Mouse (Mus musculus) ES-E14 (cell line): Measurements from ENCODE around the gene Mrpl23. TPM values are rescaled to one million over a fixed set of nuclear protein-coding genes. Genes with fewer than 3 reads are reported as not detected.

Experiments
- DNase-seq: peaks from one replicate; pipeline ENCODE4 v3.0.0-alpha.2; 2013; ENCODE audit warnings: low read depth, low spot score
- H3K27ac ChIP-seq: 2 replicates; pipeline ENCODE4 v1.5.1; 2012; ENCODE audit warnings: low read depth, mild to moderate bottlenecking, low read length, moderate library complexity, mixed read lengths; ENCODE audit not compliant: poor library complexity, insufficient read depth, severe bottlenecking
- H3K36me3 ChIP-seq: 2 replicates; pipeline ENCODE4 v1.6.1; 2012; ENCODE audit warnings: mild to moderate bottlenecking, low read length, moderate library complexity, mixed read lengths; ENCODE audit not compliant: control insufficient read depth, poor library complexity, insufficient read depth, severe bottlenecking
- H3K4me1 ChIP-seq, 2 experiments: fragments of 150-350 bp in 1 of 2; sonication (generic) in 1 of 2; 2 replicates each; pipeline ENCODE4 v1.6.1; 2012; ENCODE audit warnings: low read length in 2 of 2, mild to moderate bottlenecking in 1 of 2, mixed read lengths in 1 of 2; ENCODE audit not compliant: control insufficient read depth in 2 of 2, insufficient read depth in 2 of 2, poor library complexity in 1 of 2
- H3K4me3 ChIP-seq, 2 experiments: fragments of 150-350 bp in 1 of 2; sonication (generic) in 1 of 2; 2 replicates each; pipeline ENCODE4 v1.5.1; 2012; ENCODE audit warnings: low read length in 2 of 2, low read depth in 1 of 2, mild to moderate bottlenecking in 1 of 2, mixed read lengths in 1 of 2; ENCODE audit not compliant: insufficient read depth in 1 of 2, poor library complexity in 1 of 2, severe bottlenecking in 1 of 2
- H3K9ac ChIP-seq: 2 replicates; pipeline ENCODE4 v1.6.1; 2012; ENCODE audit warnings: low read depth, mild to moderate bottlenecking, low read length, mixed read lengths; ENCODE audit not compliant: poor library complexity, insufficient read depth, severe bottlenecking
- H3K9me3 ChIP-seq: fragments of 150-350 bp; sonication (generic); 2 replicates; pipeline ENCODE4 v1.6.1; 2012; ENCODE audit warnings: low read depth, mild to moderate bottlenecking, low read length; ENCODE audit not compliant: control insufficient read depth, insufficient read depth
- CHD2 ChIP-seq: IDR thresholded peaks from 2 replicates; pipeline ENCODE4 v1.6.1; 2014; ENCODE audit warnings: mild to moderate bottlenecking, low read depth, low read length, inconsistent platforms
- HCFC1 ChIP-seq: IDR thresholded peaks from 2 replicates; pipeline ENCODE4 v1.6.1; 2012; ENCODE audit warnings: low read length, inconsistent platforms, borderline replicate concordance; ENCODE audit not compliant: insufficient read depth
- MAFK ChIP-seq: IDR thresholded peaks from 2 replicates; pipeline ENCODE4 v1.6.1; 2014; ENCODE audit warnings: mild to moderate bottlenecking, low read depth, low read length, inconsistent platforms; ENCODE audit not compliant: insufficient read depth
- ZC3H11A ChIP-seq: IDR thresholded peaks from 2 replicates; pipeline ENCODE4 v1.6.1; 2012; ENCODE audit warnings: low read depth, mild to moderate bottlenecking, inconsistent platforms, low read length, borderline replicate concordance
- ZNF384 ChIP-seq: IDR thresholded peaks from 2 replicates; pipeline ENCODE4 v1.6.1; 2012; ENCODE audit warnings: low read depth, low read length, inconsistent platforms
- in situ Hi-C, 2 experiments: fragments of 600-800 bp; cut with MboI; formaldehyde crosslinking; loops; one replicate each; pipeline ENCODE4 v1.15.1; 2025; ENCODE audit warnings: low sequenced_read_pairs in 2 of 2, inconsistent platforms in 1 of 2; ENCODE audit not compliant: unreplicated experiment in 2 of 2
- total RNA-seq: library from RNA; depleted of rRNA; stranded (reverse); fragments of 300-350 nt; gene quantifications from 2 replicates; pipeline ENCODE4 v1.2.3, GENCODE M21; 2012

Mrpl23 gene
- total RNA-seq, 1 experiment, result 49.1 TPM

GRCm38 (mm10) chr7:142572992-142573391, 40.5 kb downstream of the Mrpl23 start:
- no peak for TF ChIP-seq HCFC1
- H3K9me3 ChIP-seq, result no peaks in the 10 kb centered on the region
- DNase-seq, result no peak
- no peak overlapping the region for H3K4me3 ChIP-seq
- no peak overlapping the region for H3K9ac ChIP-seq
- H3K4me1 ChIP-seq, result peaks cover 0 to 2% of the 10 kb centered on the region in 2 experiments; a peak in 1 of 4 replicates
- no peaks in the 10 kb centered on the region for H3K36me3 ChIP-seq
- in situ Hi-C loops, result no loop called here
- no peak overlapping the region for H3K27ac ChIP-seq

- H3K9ac ChIP-seq, result no peak overlapping the region
- no peak overlapping the region for H3K4me3 ChIP-seq
- no peaks in the 10 kb centered on the region; the same call in 1 of the 2 replicates for H3K36me3 ChIP-seq
- no peak for DNase-seq
- in situ Hi-C loops, result no loop called here
- no peak for TF ChIP-seq ZNF384
- TF ChIP-seq CHD2, result no peak
- no peaks in the 10 kb centered on the region for H3K9me3 ChIP-seq
- no peak overlapping the region for H3K27ac ChIP-seq
- H3K4me1 ChIP-seq, result peaks cover 0 to 2% of the 10 kb centered on the region in 2 experiments; a peak in 1 of 4 replicates
Measured at GRCm38 (mm10) chr7:142574155-142574660, 41.7 kb downstream of the Mrpl23 start.

- no peak overlapping the region for H3K9ac ChIP-seq
- no peak overlapping the region for H3K27ac ChIP-seq
- H3K4me1 ChIP-seq, result peaks cover 0 to 2% of the 10 kb centered on the region in 2 experiments; a peak in 1 of 4 replicates
- no peaks in the 10 kb centered on the region for H3K9me3 ChIP-seq
- no peak for DNase-seq
- in situ Hi-C loops, result no loop called here
- H3K36me3 ChIP-seq, result no peaks in the 10 kb centered on the region; the same call in 1 of the 2 replicates
- H3K4me3 ChIP-seq, result no peak overlapping the region
- no peak for TF ChIP-seq ZNF384
- no peak for TF ChIP-seq HCFC1
- TF ChIP-seq MAFK, result no peak
- TF ChIP-seq ZC3H11A, result no peak
- TF ChIP-seq CHD2, result no peak
Measured at GRCm38 (mm10) chr7:142574826-142575351, 42.4 kb downstream of the Mrpl23 start.

- H3K4me1 ChIP-seq, result peaks cover 0 to 2% of the 10 kb centered on the region in 2 experiments; a peak in 1 of 4 replicates
- no peak for DNase-seq
- no peaks in the 10 kb centered on the region; the same call in 1 of the 2 replicates for H3K36me3 ChIP-seq
- H3K27ac ChIP-seq, result no peak overlapping the region
- no peak overlapping the region for H3K4me3 ChIP-seq
- H3K9me3 ChIP-seq, result 0 out of 2 replicates have a peak, but pooled peaks cover 2% of the 10 kb centered on the region
- TF ChIP-seq MAFK, result no peak
- TF ChIP-seq ZC3H11A, result no peak
- no peak for TF ChIP-seq ZNF384
- no peak for TF ChIP-seq CHD2
- TF ChIP-seq HCFC1, result no peak
- in situ Hi-C loops, result no loop called here
- no peak overlapping the region for H3K9ac ChIP-seq
Measured at GRCm38 (mm10) chr7:142575491-142575890, 43.0 kb downstream of the Mrpl23 start.

- H3K4me1 ChIP-seq, result peaks cover 0 to 2% of the 10 kb centered on the region in 2 experiments; a peak in 1 of 4 replicates
- H3K9ac ChIP-seq, result no peak overlapping the region
- no peaks in the 10 kb centered on the region; the same call in 1 of the 2 replicates for H3K36me3 ChIP-seq
- no peak overlapping the region for H3K27ac ChIP-seq
- no peak overlapping the region for H3K4me3 ChIP-seq
- in situ Hi-C loops, result no loop called here
- no peak for TF ChIP-seq CHD2
- no peak for TF ChIP-seq ZC3H11A
- no peak for TF ChIP-seq HCFC1
- TF ChIP-seq ZNF384, result no peak
- no peak for TF ChIP-seq MAFK
- H3K9me3 ChIP-seq, result 0 out of 2 replicates have a peak, but pooled peaks cover 2% of the 10 kb centered on the region
- no peak for DNase-seq
Measured at GRCm38 (mm10) chr7:142575971-142576370, 43.5 kb downstream of the Mrpl23 start.
